Mouse (Mus musculus): Measurements from ENCODE around the gene Fam69a. TPM values are rescaled to one million over a fixed set of nuclear protein-coding genes. Genes with fewer than 3 reads are reported as not detected.
"Not testable (repeated sequence)": the region's sequence is repeated elsewhere in the genome, so short reads cannot be mapped to it uniquely, and the experiment has no call there.

The Fam69a gene
- polyA plus RNA-seq, 1 experiment from 2014 or later: 11.7 TPM

DNA sequence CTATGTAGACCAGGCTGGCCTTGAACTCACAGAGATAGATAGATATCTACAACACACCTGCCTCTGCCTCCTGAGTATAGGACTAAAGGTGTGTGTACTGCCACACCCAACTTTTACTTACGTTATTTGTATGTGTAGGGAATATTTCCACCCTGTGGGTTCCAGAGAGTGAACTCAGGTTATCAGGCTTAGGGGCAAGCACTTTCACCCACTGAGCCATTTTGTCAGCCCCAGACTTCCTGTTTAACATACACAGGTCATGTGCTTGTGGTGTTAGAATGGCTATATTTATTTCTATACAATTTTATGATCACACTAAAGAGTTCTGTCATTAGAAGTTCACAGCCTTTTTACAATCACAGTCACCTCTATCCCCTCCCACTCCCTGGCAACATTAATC, 43.9 kb downstream of the Fam69a start:
- Histone ChIP-seq H3K27ac (ENCODE audit: low read depth, low read length) (no peak overlapping the region), H3K9ac (ENCODE audit: low read depth, low read length) (no peak overlapping the region), H3K4me3 (ENCODE audit: low read depth, low read length) (no peak overlapping the region), H3K36me3 (ENCODE audit: control insufficient read depth, insufficient read depth) (no peaks in the 10 kb centered on the region), H3K27me3 (replicated peaks; ENCODE audit: control insufficient read depth, insufficient read depth, low read length) (no peaks in the 10 kb centered on the region), H3K4me1 (replicated peaks; ENCODE audit: control insufficient read depth, insufficient read depth, low read length) (no peaks in the 10 kb centered on the region), H3K4me2 (replicated peaks; ENCODE audit: low read depth) (no peak overlapping the region), H3K9me3 (ENCODE audit: control insufficient read depth) (no peaks in the 10 kb centered on the region)
- TF ChIP-seq CTCF (IDR thresholded peaks at IDR 0.05; ENCODE audit: low read depth): no peak
- 44% methylated on average over 1 of the region's 1 CpGs for WGBS
- ATAC-seq: no peak

- no peak overlapping the region for H3K27ac ChIP-seq (ENCODE audit: low read depth, low read length)
- no peak overlapping the region for H3K4me3 ChIP-seq (ENCODE audit: low read depth, low read length)
- TF ChIP-seq CTCF (IDR thresholded peaks at IDR 0.05; ENCODE audit: low read depth): no peak
- no peaks in the 10 kb centered on the region for H3K36me3 ChIP-seq (ENCODE audit: control insufficient read depth, insufficient read depth)
- WGBS: 37% methylated on average over 6 of the region's 6 CpGs
- H3K4me1 ChIP-seq (replicated peaks; ENCODE audit: control insufficient read depth, insufficient read depth, low read length): no peaks in the 10 kb centered on the region
- ATAC-seq: no peak
- no peak overlapping the region for H3K4me2 ChIP-seq (replicated peaks; ENCODE audit: low read depth)
- no peaks in the 10 kb centered on the region for H3K27me3 ChIP-seq (replicated peaks; ENCODE audit: control insufficient read depth, insufficient read depth, low read length)
- H3K9me3 ChIP-seq (ENCODE audit: control insufficient read depth): no peaks in the 10 kb centered on the region
- no peak overlapping the region for H3K9ac ChIP-seq (ENCODE audit: low read depth, low read length)
Measured at GRCm38 (mm10) chr5:107941222-107941621, 45.7 kb downstream of the Fam69a start.

DNA sequence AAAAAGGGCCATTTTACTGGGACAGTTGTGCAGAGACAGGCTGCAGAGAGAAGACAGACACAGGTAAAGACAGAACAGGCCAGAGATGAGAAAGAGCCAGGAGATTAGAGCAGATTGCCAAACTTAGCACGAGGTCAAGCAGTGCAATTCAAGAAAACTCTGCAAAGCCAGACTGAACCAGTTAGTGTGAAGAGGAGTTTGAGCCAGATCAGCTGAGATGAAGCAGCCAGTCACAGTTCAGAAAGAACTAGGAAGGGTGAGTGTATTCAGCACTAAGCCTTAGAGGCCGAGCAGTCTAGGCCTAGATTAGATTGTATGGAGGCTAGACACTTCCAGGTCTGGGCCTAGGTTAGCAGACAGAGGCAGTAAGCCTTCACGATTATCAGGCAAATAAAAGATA, 47.2 kb downstream of the Fam69a start:
- no peak overlapping the region for H3K4me2 ChIP-seq (replicated peaks; ENCODE audit: low read depth)
- H3K4me3 ChIP-seq (ENCODE audit: low read depth, low read length): no peak overlapping the region
- 73% methylated on average over 3 of the region's 3 CpGs for WGBS
- no peak overlapping the region for H3K9ac ChIP-seq (ENCODE audit: low read depth, low read length)
- no peaks in the 10 kb centered on the region for H3K4me1 ChIP-seq (replicated peaks; ENCODE audit: control insufficient read depth, insufficient read depth, low read length)
- H3K9me3 ChIP-seq (ENCODE audit: control insufficient read depth): no peaks in the 10 kb centered on the region
- H3K27me3 ChIP-seq (replicated peaks; ENCODE audit: control insufficient read depth, insufficient read depth, low read length): no peaks in the 10 kb centered on the region
- H3K27ac ChIP-seq (ENCODE audit: low read depth, low read length): no peak overlapping the region
- no peaks in the 10 kb centered on the region for H3K36me3 ChIP-seq (ENCODE audit: control insufficient read depth, insufficient read depth)
- no peak for ATAC-seq
- TF ChIP-seq CTCF (IDR thresholded peaks at IDR 0.05; ENCODE audit: low read depth): no peak

- TF ChIP-seq CTCF (IDR thresholded peaks at IDR 0.05; ENCODE audit: low read depth): no peak
- WGBS: 90% methylated on average over 2 of the region's 2 CpGs
- Histone ChIP-seq H3K4me1 (replicated peaks; ENCODE audit: control insufficient read depth, insufficient read depth, low read length) (no peaks in the 10 kb centered on the region), H3K4me3 (ENCODE audit: low read depth, low read length) (no peak overlapping the region), H3K9me3 (ENCODE audit: control insufficient read depth) (no peaks in the 10 kb centered on the region), H3K9ac (ENCODE audit: low read depth, low read length) (no peak overlapping the region), H3K36me3 (ENCODE audit: control insufficient read depth, insufficient read depth) (no peaks in the 10 kb centered on the region), H3K4me2 (replicated peaks; ENCODE audit: low read depth) (no peak overlapping the region), H3K27ac (ENCODE audit: low read depth, low read length) (no peak overlapping the region), H3K27me3 (replicated peaks; ENCODE audit: control insufficient read depth, insufficient read depth, low read length) (no peaks in the 10 kb centered on the region)
- ATAC-seq: no peak
Measured at GRCm38 (mm10) chr5:107938886-107939285, 48.0 kb downstream of the Fam69a start.

GRCm38 (mm10) chr5:107938483-107938882, 48.4 kb downstream of the Fam69a start:
- H3K36me3 ChIP-seq (ENCODE audit: control insufficient read depth, insufficient read depth); H3K4me1 ChIP-seq (replicated peaks; ENCODE audit: control insufficient read depth, insufficient read depth, low read length); H3K4me2 ChIP-seq (replicated peaks; ENCODE audit: low read depth); H3K9me3 ChIP-seq (ENCODE audit: control insufficient read depth); H3K27me3 ChIP-seq (replicated peaks; ENCODE audit: control insufficient read depth, insufficient read depth, low read length); H3K9ac ChIP-seq (ENCODE audit: low read depth, low read length); ATAC-seq; H3K27ac ChIP-seq (ENCODE audit: low read depth, low read length); H3K4me3 ChIP-seq (ENCODE audit: low read depth, low read length): not testable (repeated sequence)
- 61% methylated on average over 1 of the region's 1 CpGs for WGBS

GRCm38 (mm10) chr5:107936625-107937389, 50.1 kb downstream of the Fam69a start:
- no peaks in the 10 kb centered on the region for H3K27me3 ChIP-seq (replicated peaks; ENCODE audit: control insufficient read depth, insufficient read depth, low read length)
- TF ChIP-seq CTCF (IDR thresholded peaks at IDR 0.05; ENCODE audit: low read depth): no peak
- H3K27ac ChIP-seq (ENCODE audit: low read depth, low read length): no peak overlapping the region
- ATAC-seq: no peak
- H3K9me3 ChIP-seq (ENCODE audit: control insufficient read depth): no peaks in the 10 kb centered on the region
- H3K9ac ChIP-seq (ENCODE audit: low read depth, low read length): no peak overlapping the region
- no peaks in the 10 kb centered on the region for H3K36me3 ChIP-seq (ENCODE audit: control insufficient read depth, insufficient read depth)
- H3K4me3 ChIP-seq (ENCODE audit: low read depth, low read length): no peak overlapping the region
- H3K4me2 ChIP-seq (replicated peaks; ENCODE audit: low read depth): no peak overlapping the region
- no peaks in the 10 kb centered on the region for H3K4me1 ChIP-seq (replicated peaks; ENCODE audit: control insufficient read depth, insufficient read depth, low read length)
- WGBS: 89% methylated on average over 10 of the region's 10 CpGs

Data from intestine, postnatal 0 days (tissue).